Mouse (Mus musculus) forebrain, postnatal 0 days (tissue): ENCODE data around the gene Cplx3. TPM values are rescaled to one million over a fixed set of nuclear protein-coding genes. Genes with fewer than 3 reads are reported as not detected.

Source experiments
- ATAC-seq: fragments of 200-750 bp; cut with Nextera tagmentation; 2 replicates; pipeline ENCODE4 v1.8.0; 2017; ENCODE audit warnings: mild to moderate bottlenecking, moderate library complexity
- DNase-seq: peaks from one replicate; pipeline ENCODE4 v3.0.0-alpha.2; 2015
- H3K27ac ChIP-seq: fragments of 300-500 bp; sonication (generic); 2 replicates; pipeline ENCODE4 v1.5.1; 2014; ENCODE audit warnings: low read depth, mild to moderate bottlenecking, antibody characterized with exemption, low read length, moderate library complexity, mixed read lengths
- H3K27me3 ChIP-seq: fragments of 300-500 bp; sonication (generic); 2 replicates; pipeline ENCODE4 v1.6.1; 2014; ENCODE audit warnings: mild to moderate bottlenecking, low read length, mixed read lengths; ENCODE audit not compliant: insufficient read depth
- H3K36me3 ChIP-seq: fragments of 300-500 bp; sonication (generic); 2 replicates; pipeline ENCODE4 v1.6.1; 2014; ENCODE audit warnings: mild to moderate bottlenecking, moderate library complexity; ENCODE audit not compliant: insufficient read depth
- H3K4me1 ChIP-seq: fragments of 300-500 bp; sonication (generic); 2 replicates; pipeline ENCODE4 v1.6.1; 2014; ENCODE audit warnings: antibody characterized with exemption; ENCODE audit not compliant: insufficient read depth
- H3K4me2 ChIP-seq: fragments of 300-500 bp; sonication (generic); 2 replicates; pipeline ENCODE4 v1.6.1; 2014; ENCODE audit warnings: low read depth, mild to moderate bottlenecking, moderate library complexity
- H3K4me3 ChIP-seq: fragments of 300-500 bp; sonication (generic); 2 replicates; pipeline ENCODE4 v1.5.1; 2014; ENCODE audit warnings: low read depth, low read length, mixed read lengths
- H3K9ac ChIP-seq: fragments of 300-500 bp; sonication (generic); 2 replicates; pipeline ENCODE4 v1.6.1; 2014; ENCODE audit warnings: mild to moderate bottlenecking
- H3K9me3 ChIP-seq: fragments of 300-500 bp; sonication (generic); 2 replicates; pipeline ENCODE4 v1.6.1; 2016; ENCODE audit warnings: low read length
- CTCF ChIP-seq: sonication (generic); IDR thresholded peaks from 2 replicates; pipeline ENCODE4 v1.5.1; 2016; ENCODE audit warnings: antibody characterized with exemption, control low read depth, low read depth
- WGBS: fragments of 180-500 bp; shearing (Covaris S2); extraction: QIAGEN DNeasy Blood & Tissue Kit; methylation state at CpG from one replicate; pipeline ENCODE4 v1.1.7; 2014; 5-methylcytosine and 5-hydroxymethylcytosine counted together
- polyA plus RNA-seq: library from polyadenylated mRNA; unstranded; fragments of >200 nt; fragmentation: Nextera tagmentation; extraction: Ambion mirVana; gene quantifications from 2 replicates; pipeline ENCODE4 v1.2.1, GENCODE M21; 2015
- total RNA-seq: library from RNA; depleted of rRNA; stranded (reverse); fragments of >200 nt; gene quantifications from 2 replicates; pipeline ENCODE4 v1.2.3, GENCODE M21; 2014; rRNA removed

Cplx3 gene
- total and polyA plus RNA-seq, 2 experiments from 2014 or later: 0.67 to 1.2 TPM

GRCm38 (mm10) chr9:57559568-57559967 lies 46.5 kb downstream of the Cplx3 start:
- 72% methylated on average over 2 of the region's 2 CpGs for WGBS

GRCm38 (mm10) chr9:57558625-57559024 lies 47.5 kb downstream of the Cplx3 start:
- Histone ChIP-seq H3K27me3 (no peaks in the 10 kb centered on the region), H3K9me3 (no peaks in the 10 kb centered on the region)
- 89% methylated on average over 4 of the region's 4 CpGs for WGBS

More at GRCm38 (mm10) chr9:57559568-57559967, 46.5 kb downstream of the Cplx3 start:
- no peak for ATAC-seq
- H3K4me2 ChIP-seq: no peak overlapping the region
- H3K27me3 ChIP-seq: no peaks in the 10 kb centered on the region
- no peaks in the 10 kb centered on the region for H3K9me3 ChIP-seq
- H3K4me1 ChIP-seq: peaks cover 10% of the 10 kb centered on the region
- no peak for DNase-seq
- H3K4me3 ChIP-seq: no peak overlapping the region
- H3K27ac ChIP-seq: no peak overlapping the region
- H3K9ac ChIP-seq: no peak overlapping the region
- H3K36me3 ChIP-seq: no peaks in the 10 kb centered on the region
- no peak for TF ChIP-seq CTCF

GRCm38 (mm10) chr9:57557215-57557614 lies 48.9 kb downstream of the Cplx3 start:
- no peak for TF ChIP-seq CTCF
- ATAC-seq: no peak
- Histone ChIP-seq H3K36me3 (no peaks in the 10 kb centered on the region), H3K4me1 (peaks cover 10% of the 10 kb centered on the region), H3K4me3 (no peak overlapping the region), H3K27ac (no peak overlapping the region), H3K9ac (no peak overlapping the region), H3K9me3 (no peaks in the 10 kb centered on the region), H3K27me3 (no peaks in the 10 kb centered on the region), H3K4me2 (no peak overlapping the region)
- DNase-seq: no peak
- WGBS: 62% methylated on average over 3 of the region's 3 CpGs

More at GRCm38 (mm10) chr9:57558625-57559024, 47.5 kb downstream of the Cplx3 start:
- no peak for ATAC-seq
- Histone ChIP-seq H3K4me3 (no peak overlapping the region), H3K9ac (no peak overlapping the region), H3K4me1 (peaks cover 10% of the 10 kb centered on the region), H3K36me3 (no peaks in the 10 kb centered on the region), H3K27ac (no peak overlapping the region), H3K4me2 (no peak overlapping the region)
- TF ChIP-seq CTCF: no peak
- no peak for DNase-seq

GRCm38 (mm10) chr9:57554753-57555152 lies 51.3 kb downstream of the Cplx3 start:
- H3K4me3 ChIP-seq: no peak overlapping the region
- ATAC-seq: no peak
- 0 out of 2 replicates have a peak, but pooled peaks cover 9% of the 10 kb centered on the region for H3K36me3 ChIP-seq
- no peaks in the 10 kb centered on the region for H3K27me3 ChIP-seq
- TF ChIP-seq CTCF: no peak
- WGBS: 34% methylated on average over 3 of the region's 3 CpGs
- H3K4me1 ChIP-seq: peaks cover 5% of the 10 kb centered on the region; the same call in 1 of the 2 replicates
- no peak overlapping the region for H3K9ac ChIP-seq
- H3K4me2 ChIP-seq: no peak overlapping the region
- no peaks in the 10 kb centered on the region for H3K9me3 ChIP-seq
- H3K27ac ChIP-seq: no peak overlapping the region
- DNase-seq: no peak

- TF ChIP-seq CTCF: no peak
- Histone ChIP-seq H3K36me3 (peaks cover 23% of the 10 kb centered on the region), H3K27me3 (no peaks in the 10 kb centered on the region), H3K4me3 (no peak overlapping the region), H3K4me1 (peaks cover 5% of the 10 kb centered on the region; the same call in 1 of the 2 replicates), H3K27ac (no peak overlapping the region), H3K4me2 (no peak overlapping the region), H3K9me3 (no peaks in the 10 kb centered on the region), H3K9ac (no peak overlapping the region)
- no peak for ATAC-seq
- WGBS: 70% methylated on average over 11 of the region's 11 CpGs
- no peak for DNase-seq
Measured at GRCm38 (mm10) chr9:57553119-57553518, 53.0 kb downstream of the Cplx3 start.

- H3K4me2 ChIP-seq: peak within 1 kb of the TSS; percentile 74
- no peak for TF ChIP-seq CTCF
- peaks cover 29% of the 10 kb centered on the region for H3K36me3 ChIP-seq
- H3K27ac ChIP-seq: no peak within 1 kb of the TSS; the same call in 1 of the 2 replicates
- H3K4me1 ChIP-seq: peaks cover 5% of the 10 kb centered on the region; the same call in 1 of the 2 replicates
- DNase-seq (peak; percentile 79), ATAC-seq (peak; percentile 81)
- H3K4me3 ChIP-seq: peak within 1 kb of the TSS; percentile 72
- peak within 1 kb of the TSS; percentile 62 for H3K9ac ChIP-seq
- no peaks in the 10 kb centered on the region for H3K27me3 ChIP-seq
- H3K9me3 ChIP-seq: no peaks in the 10 kb centered on the region
- under 1% methylated on average over 28 of the region's 28 CpGs for WGBS
Measured at GRCm38 (mm10) chr9:57552139-57552887, 53.8 kb downstream of the Cplx3 start, which contains the start of gene Mpi. Mpi (minus strand) TSS chr9:57552763.

- H3K4me3 ChIP-seq: no peak overlapping the region
- ATAC-seq (no peak), DNase-seq (no peak)
- H3K27ac ChIP-seq: no peak overlapping the region
- H3K9ac ChIP-seq: no peak overlapping the region
- WGBS: 92% methylated on average over 11 of the region's 11 CpGs
- H3K36me3 ChIP-seq: peaks cover 45% of the 10 kb centered on the region
- no peak for TF ChIP-seq CTCF
- peaks cover 5% of the 10 kb centered on the region; the same call in 1 of the 2 replicates for H3K4me1 ChIP-seq
- H3K4me2 ChIP-seq: no peak overlapping the region
- H3K9me3 ChIP-seq: no peaks in the 10 kb centered on the region
- no peaks in the 10 kb centered on the region for H3K27me3 ChIP-seq
Measured at GRCm38 (mm10) chr9:57550126-57550862, 55.8 kb downstream of the Cplx3 start.

Other genes starting within 250 kb of the Cplx3 start
- 16.2 and 20.5 TPM in 2 replicates for gene Ppcdc, start 166.2 kb downstream of the Cplx3 start, total RNA-seq
- gene Ppcdc, start 166.2 kb downstream of the Cplx3 start, polyA plus RNA-seq: 14.9 and 18.3 TPM in 2 replicates
- 252 and 282 TPM in 2 replicates for gene Scamp5, start 138.2 kb downstream of the Cplx3 start, total RNA-seq
- gene Scamp5, start 138.2 kb downstream of the Cplx3 start, polyA plus RNA-seq: 167 and 175 TPM in 2 replicates
- gene Rpp25, start 102.3 kb downstream of the Cplx3 start, total RNA-seq: 24.7 and 30.2 TPM in 2 replicates
- gene Rpp25, start 102.3 kb downstream of the Cplx3 start, polyA plus RNA-seq: 40.9 and 46.5 TPM in 2 replicates
- 236 and 279 TPM in 2 replicates for gene Cox5a, start 85.0 kb downstream of the Cplx3 start, total RNA-seq
- gene Cox5a, start 85.0 kb downstream of the Cplx3 start, polyA plus RNA-seq: 1,027 and 1,112 TPM in 2 replicates
- gene Fam219b, start 68.8 kb downstream of the Cplx3 start, total RNA-seq: 25.1 and 29.9 TPM in 2 replicates
- gene Fam219b, start 68.8 kb downstream of the Cplx3 start, polyA plus RNA-seq: 19.8 and 26.8 TPM in 2 replicates
- 46.1 and 47.8 TPM in 2 replicates for gene Mpi, start 53.5 kb downstream of the Cplx3 start, total RNA-seq
- gene Mpi, start 53.5 kb downstream of the Cplx3 start, polyA plus RNA-seq: 37.9 and 49.3 TPM in 2 replicates
- gene Scamp2, start 45.3 kb downstream of the Cplx3 start, total RNA-seq: 29.3 and 36.3 TPM in 2 replicates
- 37.3 and 42.8 TPM in 2 replicates for gene Scamp2, start 45.3 kb downstream of the Cplx3 start, polyA plus RNA-seq
- 24.6 and 31.4 TPM in 2 replicates for gene Ulk3, start 16.8 kb downstream of the Cplx3 start, total RNA-seq
- gene Ulk3, start 16.8 kb downstream of the Cplx3 start, polyA plus RNA-seq: 6.0 and 15.6 TPM in 2 replicates
- gene Lman1l, start 14.5 kb upstream of the Cplx3 start, total RNA-seq: not detected in 2 replicates
- not detected in 2 replicates for gene Lman1l, start 14.5 kb upstream of the Cplx3 start, polyA plus RNA-seq
- 105 and 135 TPM in 2 replicates for gene Csk, start 47.4 kb upstream of the Cplx3 start, total RNA-seq
- gene Csk, start 47.4 kb upstream of the Cplx3 start, polyA plus RNA-seq: 37.0 and 46.3 TPM in 2 replicates
- not detected in 2 replicates for gene Cyp1a2, start 77.4 kb upstream of the Cplx3 start, total RNA-seq
- gene Cyp1a2, start 77.4 kb upstream of the Cplx3 start, polyA plus RNA-seq: not detected in 2 replicates
- 0.38 and 0.67 TPM in 2 replicates for gene Cyp1a1, start 81.6 kb upstream of the Cplx3 start, total RNA-seq
- gene Cyp1a1, start 81.6 kb upstream of the Cplx3 start, polyA plus RNA-seq: 0.30 and 0.42 TPM in 2 replicates
- gene Edc3, start 102.3 kb upstream of the Cplx3 start, total RNA-seq: 7.2 and 10.2 TPM in 2 replicates
- 23.5 and 27.8 TPM in 2 replicates for gene Edc3, start 102.3 kb upstream of the Cplx3 start, polyA plus RNA-seq
- gene Clk3, start 159.6 kb upstream of the Cplx3 start, total RNA-seq: 79.7 and 105 TPM in 2 replicates
- 55.4 and 61.7 TPM in 2 replicates for gene Clk3, start 159.6 kb upstream of the Cplx3 start, polyA plus RNA-seq
- gene Arid3b, start 230.5 kb upstream of the Cplx3 start, total RNA-seq: 4.7 and 5.5 TPM in 2 replicates
- 3.1 and 3.8 TPM in 2 replicates for gene Arid3b, start 230.5 kb upstream of the Cplx3 start, polyA plus RNA-seq